Mouse (Mus musculus) heart, embryonic 10.5 days (tissue): ENCODE results near the gene Wbp2. TPM values are rescaled to one million over a fixed set of nuclear protein-coding genes. Genes with fewer than 3 reads are reported as not detected.

Experiments used
- DNase-seq: peaks from one replicate; pipeline ENCODE4 v3.0.0-alpha.2; 2017; ENCODE audit warnings: low spot score
- H3K27ac ChIP-seq: fragments of 300-500 bp; sonication (generic); 2 replicates; pipeline ENCODE4 v1.5.1; 2016; ENCODE audit warnings: mild to moderate bottlenecking
- H3K27me3 ChIP-seq: fragments of 300-500 bp; sonication (generic); 2 replicates; pipeline ENCODE4 v1.6.1; 2016; ENCODE audit warnings: mild to moderate bottlenecking; ENCODE audit not compliant: poor library complexity, insufficient read depth, severe bottlenecking
- H3K36me3 ChIP-seq: fragments of 300-500 bp; sonication (generic); 2 replicates; pipeline ENCODE4 v1.6.1; 2016; ENCODE audit warnings: mild to moderate bottlenecking, moderate library complexity
- H3K4me1 ChIP-seq: fragments of 300-500 bp; sonication (generic); 2 replicates; pipeline ENCODE4 v1.6.1; 2016; ENCODE audit warnings: mild to moderate bottlenecking
- H3K4me3 ChIP-seq: fragments of 300-500 bp; sonication (generic); 2 replicates; pipeline ENCODE4 v1.5.1; 2016; ENCODE audit warnings: mild to moderate bottlenecking, moderate library complexity
- H3K9me3 ChIP-seq: fragments of 300-500 bp; sonication (generic); 2 replicates; pipeline ENCODE4 v1.6.1; 2016; ENCODE audit warnings: mild to moderate bottlenecking, moderate library complexity
- WGBS: fragments of 180-500 bp; shearing (Covaris S2); methylation state at CpG from one replicate; pipeline ENCODE4 v1.1.7; 2016; 5-methylcytosine and 5-hydroxymethylcytosine counted together
- polyA plus RNA-seq: library from polyadenylated mRNA; unstranded; fragments of >200 nt; fragmentation: Nextera tagmentation; extraction: Ambion mirVana; gene quantifications from 2 replicates; pipeline ENCODE4 v1.2.1, GENCODE M21; 2016

Gene Wbp2
- polyA plus RNA-seq, 1 experiment from 2014 or later, result 122 TPM

DNA sequence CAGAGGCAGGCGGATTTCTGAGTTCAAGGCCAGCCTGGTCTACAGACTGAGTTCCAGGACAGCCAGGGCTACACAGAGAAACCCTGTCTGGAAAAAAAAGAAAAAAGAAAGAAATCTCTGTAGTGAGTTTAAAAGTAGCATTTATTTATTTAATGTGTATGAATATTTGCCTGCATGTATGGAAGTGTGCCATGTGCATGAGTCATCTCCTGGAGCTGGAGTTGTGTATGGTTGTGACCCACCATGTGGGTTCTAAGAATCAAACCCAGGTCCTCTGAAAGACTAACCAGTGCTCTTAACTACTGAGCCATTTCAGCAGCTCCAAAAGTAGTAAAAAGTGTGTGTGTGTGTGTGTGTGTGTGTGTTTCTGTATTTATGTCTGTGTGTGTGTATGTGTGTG, 43.5 kb downstream of the Wbp2 start:
- H3K9me3 ChIP-seq, result no peaks in the 10 kb centered on the region
- no peak for DNase-seq
- H3K27ac ChIP-seq, result no peak overlapping the region
- no peaks in the 10 kb centered on the region for H3K27me3 ChIP-seq
- H3K4me1 ChIP-seq, result peaks cover 4% of the 10 kb centered on the region; the same call in 1 of the 2 replicates
- H3K36me3 ChIP-seq, result peaks cover 86% of the 10 kb centered on the region
- H3K4me3 ChIP-seq, result no peak overlapping the region
- WGBS, result 97% methylated on average over 1 of the region's 1 CpGs

DNA sequence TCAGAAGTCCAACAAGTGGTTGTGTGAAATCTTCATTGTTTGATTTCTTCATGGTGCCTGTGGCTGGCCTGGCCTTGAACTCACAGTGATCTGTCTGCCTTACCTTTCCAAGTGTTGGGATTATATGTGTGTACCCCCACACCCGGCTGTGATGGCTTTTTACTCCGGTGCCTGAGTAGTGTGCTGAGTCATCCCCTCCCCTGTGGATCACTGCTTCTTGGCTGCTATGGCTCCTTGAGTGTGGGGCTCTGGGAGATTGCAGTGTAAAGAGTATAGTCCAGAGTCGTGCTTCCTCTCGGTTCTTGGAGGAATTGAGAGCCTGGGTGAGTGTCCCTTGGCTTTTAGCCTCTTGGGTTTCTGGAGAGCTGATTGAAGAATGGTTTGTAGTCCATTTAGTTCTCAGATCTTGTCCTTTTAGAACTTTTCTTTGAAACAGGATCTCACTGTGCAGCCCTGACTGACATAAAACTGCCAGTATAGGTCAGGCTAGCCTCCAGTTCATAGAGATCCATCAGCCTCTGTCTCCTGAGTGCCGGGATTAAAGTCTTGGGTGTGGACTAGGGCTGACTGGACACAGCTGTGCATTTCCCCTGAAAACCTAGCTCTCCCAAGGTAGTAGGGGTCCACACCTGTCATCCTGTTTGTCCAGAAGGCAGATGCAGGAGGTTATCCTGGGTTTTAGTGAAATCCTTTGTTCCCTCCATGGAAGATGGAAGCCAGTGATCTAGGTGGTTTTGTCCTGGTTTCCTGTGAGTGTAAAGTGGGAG, 44.2 kb downstream of the Wbp2 start:
- no peaks in the 10 kb centered on the region for H3K9me3 ChIP-seq
- no peak overlapping the region for H3K27ac ChIP-seq
- peaks cover 4% of the 10 kb centered on the region; the same call in 1 of the 2 replicates for H3K4me1 ChIP-seq
- no peak overlapping the region for H3K4me3 ChIP-seq
- no peak for DNase-seq
- peaks cover 80% of the 10 kb centered on the region for H3K36me3 ChIP-seq
- H3K27me3 ChIP-seq, result no peaks in the 10 kb centered on the region
- 81% methylated on average over 5 of the region's 5 CpGs for WGBS

DNA sequence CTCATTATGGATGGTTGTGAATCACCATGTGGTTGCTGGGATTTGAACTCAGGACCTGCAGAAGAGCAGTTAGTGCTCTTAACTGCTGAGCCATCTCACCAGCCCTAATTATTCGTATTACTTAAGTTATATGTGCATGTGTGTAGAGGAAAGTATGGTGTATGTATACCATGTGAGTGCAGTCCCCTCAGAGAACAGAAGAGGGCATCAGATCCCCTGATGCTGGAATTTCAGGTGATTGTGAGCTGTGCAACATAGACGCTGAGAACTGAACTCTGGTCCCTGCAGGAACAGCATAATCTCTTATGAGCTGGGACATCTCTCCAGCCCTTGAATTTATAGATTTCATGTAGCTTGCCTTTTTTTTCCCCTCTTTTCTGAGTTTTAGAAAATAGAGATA, 45.0 kb downstream of the Wbp2 start:
- H3K9me3 ChIP-seq, result no peaks in the 10 kb centered on the region
- H3K36me3 ChIP-seq, result peaks cover 73% of the 10 kb centered on the region
- H3K4me1 ChIP-seq, result peaks cover 4% of the 10 kb centered on the region; the same call in 1 of the 2 replicates
- DNase-seq, result no peak
- no peak overlapping the region for H3K4me3 ChIP-seq
- WGBS, result 94% methylated on average over 2 of the region's 2 CpGs
- H3K27me3 ChIP-seq, result no peaks in the 10 kb centered on the region
- no peak overlapping the region for H3K27ac ChIP-seq

DNA sequence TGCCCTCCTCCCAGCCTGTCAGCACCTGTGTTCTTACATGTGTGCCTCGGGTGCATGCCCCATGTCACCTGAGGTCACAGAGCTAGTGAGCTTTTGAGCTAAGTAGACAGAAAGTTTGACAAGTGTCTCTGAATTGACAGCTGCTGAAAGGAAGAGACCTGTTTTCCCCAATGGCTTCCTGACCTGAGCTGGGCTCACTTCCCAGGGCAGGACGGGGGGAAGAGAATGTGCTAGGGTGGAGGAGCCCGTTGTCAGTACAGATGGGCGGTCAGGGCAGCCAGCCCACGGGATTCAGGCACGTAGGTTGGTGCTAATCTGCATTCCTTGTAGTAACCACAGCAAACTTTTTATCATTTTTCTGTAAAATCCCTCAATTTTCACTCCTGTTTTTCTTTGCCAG, 46.2 kb downstream of the Wbp2 start:
- Histone ChIP-seq H3K4me3 (no peak overlapping the region), H3K27me3 (no peaks in the 10 kb centered on the region), H3K9me3 (no peaks in the 10 kb centered on the region), H3K36me3 (peaks cover 63% of the 10 kb centered on the region), H3K27ac (no peak overlapping the region), H3K4me1 (peaks cover 4% of the 10 kb centered on the region; the same call in 1 of the 2 replicates)
- WGBS, result 75% methylated on average over 6 of the region's 6 CpGs
- DNase-seq, result no peak

DNA sequence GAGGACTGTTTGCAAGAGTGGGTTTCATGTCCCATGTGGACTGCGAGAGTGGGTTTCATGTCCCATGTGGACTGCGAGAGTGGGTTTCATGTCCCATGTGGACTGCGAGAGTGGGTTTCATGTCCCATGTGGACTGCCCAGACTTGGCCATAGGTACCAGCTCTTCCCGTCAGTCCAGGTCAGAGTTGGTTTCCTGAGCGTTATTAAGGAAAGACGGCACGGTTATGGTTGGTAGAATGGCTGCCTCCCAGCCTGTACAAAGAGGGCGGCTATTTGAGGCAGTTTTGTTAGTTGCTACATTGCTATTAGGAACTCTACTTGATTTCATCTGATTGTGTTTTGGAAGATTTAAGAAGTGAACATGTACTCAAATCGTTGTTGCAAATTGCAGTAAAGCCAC, 49.0 kb downstream of the Wbp2 start:
- Histone ChIP-seq H3K4me1 (peaks cover 4% of the 10 kb centered on the region; the same call in 1 of the 2 replicates), H3K36me3 (peaks cover 54% of the 10 kb centered on the region), H3K27me3 (no peaks in the 10 kb centered on the region), H3K27ac (no peak overlapping the region), H3K4me3 (no peak overlapping the region), H3K9me3 (no peaks in the 10 kb centered on the region)
- 95% methylated on average over 9 of the region's 9 CpGs for WGBS
- DNase-seq, result no peak

DNA sequence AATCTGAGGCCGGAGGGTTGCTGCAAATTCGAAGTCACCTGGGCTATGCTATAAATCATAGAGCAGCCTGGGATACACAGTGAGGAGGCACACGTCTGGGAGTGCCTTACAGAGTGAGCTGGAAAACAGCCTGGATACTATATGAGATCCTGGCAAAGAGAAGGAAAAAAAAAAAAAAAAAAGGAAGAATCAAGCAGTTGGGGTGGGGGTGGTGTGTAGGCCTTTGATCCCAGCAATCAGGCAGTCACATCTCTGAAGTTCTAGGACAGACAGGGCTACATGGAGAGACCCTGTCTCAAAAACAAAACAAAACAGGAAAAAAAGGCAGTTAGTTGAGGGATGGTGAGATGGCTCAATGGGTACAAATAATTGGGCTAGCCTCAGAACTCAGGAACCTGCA, 50.1 kb downstream of the Wbp2 start:
- Histone ChIP-seq H3K9me3 (no peaks in the 10 kb centered on the region), H3K4me3 (no peak overlapping the region), H3K36me3 (peaks cover 48% of the 10 kb centered on the region), H3K27ac (no peak overlapping the region), H3K27me3 (no peaks in the 10 kb centered on the region), H3K4me1 (peaks cover 6% of the 10 kb centered on the region)
- DNase-seq, result no peak
- 93% methylated on average over 3 of the region's 3 CpGs for WGBS

DNA sequence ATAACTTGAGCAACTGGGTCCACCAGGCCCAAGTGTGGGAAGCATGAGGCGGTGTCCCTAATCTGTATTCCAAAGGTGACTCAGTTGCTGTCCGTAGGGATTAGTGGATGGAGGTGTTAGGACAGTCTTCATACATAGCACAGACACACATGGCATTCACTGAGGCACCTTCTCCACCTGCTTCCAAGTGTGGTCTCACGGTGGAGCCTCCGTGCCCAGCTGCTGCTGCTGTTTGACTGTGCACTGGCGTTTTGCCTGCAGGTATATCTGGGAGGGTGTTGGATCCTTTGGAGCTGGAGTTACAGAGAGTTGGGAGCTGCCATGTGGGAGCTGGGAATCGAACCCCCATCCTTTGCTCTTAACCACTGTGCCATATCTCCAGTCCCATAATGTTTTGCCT, 52.2 kb downstream of the Wbp2 start:
- Histone ChIP-seq H3K4me1 (peaks cover 9% of the 10 kb centered on the region), H3K36me3 (peaks cover 32% of the 10 kb centered on the region), H3K9me3 (no peaks in the 10 kb centered on the region), H3K27me3 (no peaks in the 10 kb centered on the region), H3K4me3 (no peak overlapping the region), H3K27ac (no peak overlapping the region)
- 96% methylated on average over 6 of the region's 6 CpGs for WGBS
- DNase-seq, result no peak

DNA sequence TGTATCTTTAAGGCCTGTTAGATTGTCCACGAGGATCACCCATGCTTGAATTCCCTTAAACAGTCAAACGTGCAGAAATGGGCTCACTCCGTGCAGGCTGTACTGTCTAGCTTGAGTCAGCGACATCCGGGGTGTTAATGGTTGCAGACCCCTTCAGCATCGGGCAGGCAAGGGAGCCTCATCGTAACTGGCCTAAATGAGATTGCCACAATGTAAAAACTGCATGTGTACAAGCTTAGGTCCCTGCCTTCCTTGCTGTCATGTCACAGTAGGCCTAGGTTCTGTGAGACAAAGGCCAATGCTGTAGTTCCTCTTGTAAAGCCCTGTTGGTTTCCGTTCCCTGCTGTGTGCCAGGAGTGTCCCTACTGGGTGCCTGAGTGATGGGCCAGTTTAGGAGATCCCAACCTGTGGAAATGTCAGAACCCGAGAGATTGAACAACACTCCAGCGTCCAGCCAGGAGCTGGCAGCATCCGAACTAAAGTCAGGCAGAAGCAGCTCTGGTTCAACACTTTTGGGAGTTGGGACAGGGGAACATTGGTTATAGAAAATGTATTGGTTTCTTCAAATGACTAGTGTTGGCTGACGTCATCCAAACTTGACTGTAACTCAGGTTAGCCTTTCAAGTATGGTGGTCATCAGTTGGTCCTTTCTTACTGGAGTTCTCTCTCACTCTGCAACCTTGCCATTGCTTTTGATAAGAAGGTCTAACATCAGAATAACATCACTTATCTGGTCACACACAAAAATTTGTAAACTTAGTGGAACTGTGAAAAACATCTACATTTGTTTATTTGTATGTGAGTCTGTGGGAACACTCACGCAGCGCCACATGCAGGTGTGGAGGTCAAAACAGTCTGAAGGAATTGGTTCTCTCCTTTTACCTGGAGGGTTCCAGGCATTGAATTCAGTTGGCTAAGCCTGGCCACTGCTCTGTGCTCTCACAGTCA, 55.6 kb downstream of the Wbp2 start:
- Histone ChIP-seq H3K9me3 (no peaks in the 10 kb centered on the region), H3K27ac (peak overlapping the region; percentile 96), H3K4me3 (peak overlapping the region; percentile 74), H3K27me3 (no peaks in the 10 kb centered on the region), H3K4me1 (peaks cover 9% of the 10 kb centered on the region), H3K36me3 (peaks cover 18% of the 10 kb centered on the region; the same call in 1 of the 2 replicates)
- no peak for DNase-seq
- 29% methylated on average over 14 of the region's 14 CpGs for WGBS

DNA sequence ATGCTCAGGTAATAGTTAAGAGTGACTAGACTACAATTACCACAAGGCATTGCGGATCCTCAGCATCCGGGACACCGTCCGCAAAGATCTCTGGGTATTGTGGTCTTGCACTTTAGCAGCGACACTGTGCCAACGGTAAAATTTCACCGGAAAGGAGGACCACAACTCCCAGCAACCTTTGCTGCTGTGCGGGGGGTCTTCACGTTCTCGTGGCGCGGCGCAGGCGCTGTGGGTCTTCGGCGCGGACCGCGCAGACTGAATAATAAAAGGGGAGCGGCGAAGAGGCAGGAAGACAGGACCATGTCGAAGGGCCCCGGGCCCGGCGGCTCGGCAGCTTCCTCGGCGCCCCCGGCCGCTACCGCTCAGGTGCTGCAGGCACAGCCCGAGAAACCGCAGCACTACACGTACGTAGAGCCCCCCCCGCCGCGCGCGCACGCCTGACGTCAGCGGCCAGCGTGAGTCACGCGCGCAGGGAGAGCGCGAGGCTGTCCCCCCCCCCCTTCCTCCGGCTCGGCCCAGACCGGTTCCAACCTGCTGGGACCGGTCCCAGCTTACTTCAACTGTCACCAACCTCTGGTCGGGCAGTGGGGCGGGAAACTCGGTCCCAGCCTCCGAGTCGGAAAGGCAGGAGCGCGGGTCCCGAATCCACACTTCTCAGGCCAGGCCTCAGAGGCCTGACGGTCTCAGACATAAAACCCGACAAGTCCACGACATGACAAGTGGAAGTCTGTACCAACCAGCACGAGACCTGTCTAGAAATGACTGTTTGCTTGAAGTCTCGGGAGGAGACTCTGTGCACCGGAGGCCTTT, 56.5 kb downstream of the Wbp2 start, which contains the start of gene Unk:
Unk (plus strand) TSS at position 235 of the 810 bp plus-strand sequence.
- H3K27me3 ChIP-seq, result no peaks in the 10 kb centered on the region
- peak within 1 kb of the TSS; percentile 96 for H3K27ac ChIP-seq
- H3K9me3 ChIP-seq, result no peaks in the 10 kb centered on the region
- H3K4me1 ChIP-seq, result peaks cover 9% of the 10 kb centered on the region
- H3K4me3 ChIP-seq, result peak within 1 kb of the TSS; percentile 74
- H3K36me3 ChIP-seq, result peaks cover 18% of the 10 kb centered on the region; the same call in 1 of the 2 replicates
- peak; percentile 99 for DNase-seq
- under 1% methylated on average over 67 of the region's 67 CpGs for WGBS

DNA sequence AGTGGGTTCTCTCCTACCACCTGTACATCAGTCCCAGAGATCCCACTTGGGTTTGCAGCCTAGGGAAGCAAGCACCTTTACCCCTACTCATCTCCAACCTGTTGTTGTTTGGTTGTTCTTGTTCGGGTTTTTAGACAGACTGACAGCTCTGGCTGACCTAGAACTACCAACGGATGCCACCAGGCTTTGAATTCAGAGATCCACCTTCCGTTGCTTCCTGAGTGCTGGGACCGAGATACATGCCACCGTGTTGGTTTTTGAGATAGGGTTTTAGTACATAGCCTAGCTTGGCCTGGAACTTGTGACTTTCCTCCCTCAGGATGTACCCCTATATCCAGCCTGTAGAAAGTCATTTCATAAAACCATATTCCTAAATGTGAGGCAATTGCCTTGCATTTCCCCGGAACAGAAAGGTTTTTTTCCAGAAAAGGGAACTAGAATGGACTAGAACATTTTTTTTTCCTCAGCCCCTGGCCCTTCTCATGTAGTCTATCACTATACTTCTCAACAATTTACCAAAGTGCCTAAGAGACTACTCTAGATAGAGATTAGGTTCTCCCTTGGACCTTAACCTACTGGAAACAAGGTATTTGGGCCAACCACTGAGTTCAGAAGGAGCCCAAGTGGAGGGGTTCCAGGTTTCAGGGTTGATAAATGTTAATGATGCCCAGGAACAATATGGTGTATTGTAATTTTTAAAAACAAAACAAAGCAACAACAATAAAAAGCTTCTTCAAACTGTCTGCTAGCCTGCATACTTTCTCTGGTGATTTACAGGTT, 57.5 kb downstream of the Wbp2 start:
- peaks cover 9% of the 10 kb centered on the region for H3K4me1 ChIP-seq
- no peak for DNase-seq
- peak overlapping the region; percentile 74 for H3K4me3 ChIP-seq
- no peaks in the 10 kb centered on the region for H3K27me3 ChIP-seq
- 74% methylated on average over 6 of the region's 6 CpGs for WGBS
- H3K9me3 ChIP-seq, result no peaks in the 10 kb centered on the region
- H3K27ac ChIP-seq, result peak overlapping the region; percentile 96
- H3K36me3 ChIP-seq, result 0 out of 2 replicates have a peak, but pooled peaks cover 10% of the 10 kb centered on the region
